In the genomic region with DNA sequence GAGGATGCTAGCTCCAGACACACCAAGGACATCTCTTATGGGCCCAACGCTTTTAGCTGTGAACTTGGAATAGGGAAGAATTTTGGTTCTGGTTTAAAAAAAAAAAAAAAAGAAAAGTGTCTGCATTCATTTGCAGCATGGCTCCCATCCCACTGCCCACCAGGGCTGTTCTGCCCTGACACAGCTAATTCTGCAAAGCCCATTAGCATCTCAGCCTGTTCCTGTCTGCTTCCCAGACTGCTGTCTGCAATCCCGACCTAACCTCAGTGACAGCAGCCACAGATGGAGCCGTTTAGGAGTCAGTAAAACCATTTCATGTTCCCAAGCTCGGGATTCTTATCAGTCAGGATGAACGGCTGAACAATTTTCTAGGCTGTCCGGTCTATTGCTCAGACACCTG, we compare ENCODE assay signal across 9 mouse cellular contexts.
"Had no signal": no experiment of that assay in that cellular context is flagged by ENCODE, and none has a peak within 500 bp of the region (broad histone marks: within the 10 kb centered on the region; RNA-seq: fewer than 3 reads in every experiment).

No protein-coding gene starts in this region.

- DNase-seq: kidney, adult 8-10 months; kidney, postnatal 25 days; liver; liver, embryonic 13.5 days; liver, postnatal 0 days; right cerebral cortex, postnatal 25 days; spleen, adult 18-20 months; thymus, adult 18-20 months; thymus, postnatal 14 days had no signal

- ATAC-seq: liver, postnatal 0 days had no signal
